Mouse (Mus musculus) CH12.LX (cell line): ENCODE results near the gene Plekha4. TPM values are rescaled to one million over a fixed set of nuclear protein-coding genes. Genes with fewer than 3 reads are reported as not detected.
"Not testable (repeated sequence)": the region's sequence is repeated elsewhere in the genome, so short reads cannot be mapped to it uniquely, and the experiment has no call there.

Experiments used
- DNase-seq: peaks from one replicate; pipeline ENCODE4 v3.0.0-alpha.2; 2013; ENCODE audit errors: extremely low read depth
- H3K27ac ChIP-seq: 2 replicates; pipeline ENCODE4 v1.5.1; 2012; ENCODE audit warnings: low read depth, mild to moderate bottlenecking, control low read depth, moderate library complexity; ENCODE audit not compliant: insufficient read depth
- H3K27me3 ChIP-seq: replicated peaks from 2 replicates; pipeline ENCODE3; 2012; ENCODE audit warnings: inconsistent platforms
- H3K36me3 ChIP-seq, 2 experiments: replicated peaks in 1 of 2; 2 replicates each; pipeline versions ENCODE3 to v1.6.1; 2012; ENCODE audit warnings: inconsistent platforms in 1 of 2, low read length in 1 of 2, mild to moderate bottlenecking in 1 of 2, mixed read lengths in 1 of 2, moderate library complexity in 1 of 2; ENCODE audit not compliant: control insufficient read depth in 1 of 2, insufficient read depth in 1 of 2
- H3K4me1 ChIP-seq, 2 experiments: 2 replicates each; pipeline ENCODE4 v1.6.1; 2012; ENCODE audit warnings: inconsistent platforms in 1 of 2, moderate library complexity in 1 of 2; ENCODE audit not compliant: insufficient read depth in 2 of 2, control insufficient read depth in 1 of 2
- H3K4me2 ChIP-seq: 2 replicates; pipeline ENCODE4 v1.6.1; 2012; ENCODE audit warnings: low read depth, mild to moderate bottlenecking, control low read depth; ENCODE audit not compliant: poor library complexity, insufficient read depth, severe bottlenecking
- H3K4me3 ChIP-seq, 3 experiments: fragments of 150-350 bp in 1 of 3; sonication (generic) in 1 of 3; replicated peaks in 1 of 3; 2 replicates each; pipeline versions ENCODE3 to v1.5.1; 2011 to 2012; ENCODE audit warnings: low read depth in 2 of 3, low read length in 2 of 3, mild to moderate bottlenecking in 2 of 3, moderate library complexity in 2 of 3, control low read depth in 1 of 3, improper control_type of control experiment in 1 of 3, inconsistent platforms in 1 of 3, mixed read lengths in 1 of 3; ENCODE audit not compliant: poor library complexity in 1 of 3
- H3K79me2 ChIP-seq: replicated peaks from 2 replicates; pipeline ENCODE4 v1.6.1; 2012; ENCODE audit warnings: mild to moderate bottlenecking, moderate library complexity; ENCODE audit not compliant: control insufficient read depth, poor library complexity, insufficient read depth, severe bottlenecking; ENCODE audit errors: extremely low read depth
- H3K9ac ChIP-seq: 2 replicates; pipeline ENCODE4 v1.6.1; 2012; ENCODE audit warnings: low read depth, mild to moderate bottlenecking, control low read depth, moderate library complexity; ENCODE audit not compliant: insufficient read depth
- H3K9me3 ChIP-seq: replicated peaks from 2 replicates; pipeline ENCODE3; 2012; ENCODE audit warnings: low read length, inconsistent platforms, mixed read lengths
- BHLHE40 ChIP-seq: IDR thresholded peaks from 2 replicates; pipeline ENCODE4 v1.6.1; 2011; ENCODE audit warnings: mild to moderate bottlenecking, low read depth, low read length, improper control_type of control experiment
- CHD1 ChIP-seq: IDR thresholded peaks from 2 replicates; pipeline ENCODE4 v1.6.1; 2012; ENCODE audit warnings: low read depth, low read length, improper control_type of control experiment, inconsistent platforms
- EP300 ChIP-seq: IDR thresholded peaks from 2 replicates; pipeline ENCODE4 v1.6.1; 2011; ENCODE audit warnings: low read length, improper control_type of control experiment
- ETS1 ChIP-seq: conservative IDR thresholded peaks from 2 replicates; pipeline ENCODE4 v1.6.1; 2012; ENCODE audit warnings: low read depth, mild to moderate bottlenecking, inconsistent platforms, low read length, improper control_type of control experiment, moderate library complexity
- GABPA ChIP-seq: IDR thresholded peaks from 2 replicates; pipeline ENCODE4 v1.6.1; 2012; ENCODE audit warnings: low read depth, low read length, improper control_type of control experiment, inconsistent platforms; ENCODE audit not compliant: insufficient replicate concordance
- MAFK ChIP-seq: IDR thresholded peaks from 2 replicates; pipeline ENCODE4 v1.6.1; 2011; ENCODE audit warnings: low read length, improper control_type of control experiment; ENCODE audit not compliant: insufficient replicate concordance
- MEF2A ChIP-seq: IDR thresholded peaks from 2 replicates; pipeline ENCODE4 v1.6.1; 2014; ENCODE audit warnings: low read depth, mild to moderate bottlenecking, inconsistent platforms, low read length, improper control_type of control experiment, borderline replicate concordance
- PAX5 ChIP-seq: IDR thresholded peaks from 2 replicates; pipeline ENCODE4 v1.6.1; 2012; ENCODE audit warnings: low read length, inconsistent platforms, mixed read lengths
- POLR2AphosphoS2 ChIP-seq: IDR thresholded peaks from 2 replicates; pipeline ENCODE4 v1.6.1; 2011; ENCODE audit warnings: low read depth, low read length, improper control_type of control experiment
- RCOR1 ChIP-seq: conservative IDR thresholded peaks from 2 replicates; pipeline ENCODE4 v1.6.1; 2012; ENCODE audit warnings: low read depth, mild to moderate bottlenecking, inconsistent platforms, low read length, improper control_type of control experiment
- SIN3A ChIP-seq: IDR thresholded peaks from 2 replicates; pipeline ENCODE4 v1.6.1; 2012; ENCODE audit warnings: low read length, improper control_type of control experiment, inconsistent platforms
- SMC3 ChIP-seq: IDR thresholded peaks from 2 replicates; pipeline ENCODE4 v1.6.1; 2011; ENCODE audit warnings: low read depth, low read length, improper control_type of control experiment
- TBP ChIP-seq: conservative IDR thresholded peaks from 2 replicates; pipeline ENCODE4 v1.6.1; 2011; ENCODE audit warnings: low read depth, low read length, improper control_type of control experiment
- TCF12 ChIP-seq: IDR thresholded peaks from 2 replicates; pipeline ENCODE4 v1.6.1; 2014; ENCODE audit warnings: low read depth, mild to moderate bottlenecking, inconsistent platforms, low read length, improper control_type of control experiment
- USF2 ChIP-seq: conservative IDR thresholded peaks from 2 replicates; pipeline ENCODE4 v1.6.1; 2011; ENCODE audit warnings: low read depth, low read length, improper control_type of control experiment
- ZKSCAN1 ChIP-seq: IDR thresholded peaks from 2 replicates; pipeline ENCODE4 v1.6.1; 2012; ENCODE audit warnings: low read depth, inconsistent platforms, low read length, improper control_type of control experiment, borderline replicate concordance
- dilution Hi-C: fragments of 300-500 bp; cut with MboI; formaldehyde crosslinking; loops from 2 replicates; pipeline ENCODE4 v1.14.3; 2020; ENCODE audit warnings: low sequenced_read_pairs; ENCODE audit not compliant: extremely low pct_unique_long_range_greater_than_20kb, extremely low pct_ligation_motif_present
- in situ Hi-C: fragments of 300-500 bp; cut with MboI; formaldehyde crosslinking; loops from 3 replicates; pipeline ENCODE4 v1.14.3; 2019; ENCODE audit warnings: low sequenced_read_pairs, low pct_ligation_motif_present, low pct_unique_long_range_greater_than_20kb, mixed read lengths
- polyA plus RNA-seq: library from polyadenylated mRNA; unstranded; fragments of >175 nt; gene quantifications from 2 replicates; pipeline ENCODE4 v1.2.1, GENCODE M21; 2012; ENCODE audit warnings: low read depth; ENCODE audit not compliant: insufficient read length
- total RNA-seq, 2 experiments: library from RNA; depleted of rRNA; stranded (reverse); fragments of 300-350 nt in 1 of 2; fragments of >200 nt in 1 of 2; gene quantifications; 2 replicates each; pipeline ENCODE4 v1.2.3; 2012 to 2014

The Plekha4 gene
- total and polyA plus RNA-seq, 3 experiments, result 0.25 to 0.90 (median 0.28) TPM

DNA sequence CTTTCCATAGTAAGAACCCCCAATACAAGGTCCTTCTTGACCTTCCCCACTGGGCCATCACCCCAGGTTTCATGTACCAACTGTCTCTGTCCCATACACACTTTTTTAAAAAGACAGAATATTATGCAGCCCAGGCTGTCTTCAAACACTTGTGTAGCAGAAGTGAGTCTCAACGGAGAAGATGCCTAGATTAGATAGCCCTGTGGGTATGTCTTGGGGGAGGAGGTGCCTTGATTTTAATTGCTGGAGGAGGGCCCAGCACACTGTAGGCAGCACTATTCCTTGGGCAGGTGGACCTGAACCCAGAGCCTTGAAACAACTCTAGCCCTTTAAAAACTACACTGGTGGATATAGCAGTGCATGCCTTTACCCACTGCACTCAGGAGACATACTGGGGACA lies 44.0 kb upstream of the Plekha4 start:
- in situ Hi-C loops, result no loop called here
- H3K27me3 ChIP-seq, result no peaks in the 10 kb centered on the region
- dilution Hi-C loops, result no loop called here
- H3K4me3 ChIP-seq, result no peak overlapping the region
- H3K9ac ChIP-seq, result no peak overlapping the region
- no peak for DNase-seq
- H3K4me1 ChIP-seq, result peaks cover 0 to 2% of the 10 kb centered on the region in 2 experiments; a peak in 1 of 4 replicates
- H3K79me2 ChIP-seq, result no peaks in the 10 kb centered on the region
- peaks cover 15 to 59% of the 10 kb centered on the region in 2 experiments for H3K36me3 ChIP-seq
- no peaks in the 10 kb centered on the region for H3K9me3 ChIP-seq
- no peak overlapping the region for H3K27ac ChIP-seq
- no peak for TF ChIP-seq GABPA
- TF ChIP-seq TBP, result no peak
- TF ChIP-seq ZKSCAN1, result no peak
- no peak for TF ChIP-seq TCF12
- TF ChIP-seq RCOR1, result no peak
- TF ChIP-seq SMC3, result no peak
- TF ChIP-seq CHD1, result no peak
- TF ChIP-seq EP300, result no peak
- no peak for TF ChIP-seq MAFK
- TF ChIP-seq USF2, result no peak
- no peak for TF ChIP-seq SIN3A
- TF ChIP-seq PAX5, result no peak
- no peak for TF ChIP-seq POLR2AphosphoS2
- no peak for TF ChIP-seq BHLHE40
- TF ChIP-seq MEF2A, result no peak
- no peak for TF ChIP-seq ETS1
- TF ChIP-seq, all 38 proteins: peak for 0
- H3K4me2 ChIP-seq, result no peak overlapping the region

DNA sequence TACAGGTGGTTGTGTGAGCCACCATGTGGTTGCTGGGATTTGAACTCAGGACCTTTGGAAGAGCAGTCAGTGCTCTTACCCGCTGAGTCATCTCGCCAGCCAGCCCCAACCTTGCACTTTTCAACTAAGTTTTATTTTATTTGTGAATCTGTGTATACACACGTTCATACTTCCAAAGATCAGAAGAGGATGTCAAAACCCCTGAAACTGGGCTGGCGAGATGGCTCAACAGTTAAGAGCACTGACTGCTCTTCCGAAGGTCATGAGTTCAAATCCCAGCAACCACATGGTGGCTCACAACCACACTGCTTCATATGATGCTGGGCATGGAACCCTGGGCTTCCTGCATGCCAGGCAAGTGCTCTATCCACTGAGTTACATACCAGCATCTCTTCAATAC lies 41.1 kb upstream of the Plekha4 start:
- H3K27me3 ChIP-seq, H3K4me2 ChIP-seq, in situ Hi-C loops, H3K9ac ChIP-seq, H3K27ac ChIP-seq, H3K4me3 ChIP-seq, H3K79me2 ChIP-seq, DNase-seq, dilution Hi-C loops, H3K9me3 ChIP-seq: not testable (repeated sequence)
- H3K4me1 ChIP-seq, result peaks cover 4 to 18% of the 10 kb centered on the region in 2 experiments; a peak in 3 of 4 replicates
- H3K36me3 ChIP-seq, result peaks cover 7 to 38% of the 10 kb centered on the region in 2 experiments
